Mouse (Mus musculus): Measurements from ENCODE around the gene Rrbp1. TPM values are rescaled to one million over a fixed set of nuclear protein-coding genes. Genes with fewer than 3 reads are reported as not detected.

The Rrbp1 gene
- total RNA-seq, 2 experiments from 2014 or later, result 101 to 113 TPM

DNA sequence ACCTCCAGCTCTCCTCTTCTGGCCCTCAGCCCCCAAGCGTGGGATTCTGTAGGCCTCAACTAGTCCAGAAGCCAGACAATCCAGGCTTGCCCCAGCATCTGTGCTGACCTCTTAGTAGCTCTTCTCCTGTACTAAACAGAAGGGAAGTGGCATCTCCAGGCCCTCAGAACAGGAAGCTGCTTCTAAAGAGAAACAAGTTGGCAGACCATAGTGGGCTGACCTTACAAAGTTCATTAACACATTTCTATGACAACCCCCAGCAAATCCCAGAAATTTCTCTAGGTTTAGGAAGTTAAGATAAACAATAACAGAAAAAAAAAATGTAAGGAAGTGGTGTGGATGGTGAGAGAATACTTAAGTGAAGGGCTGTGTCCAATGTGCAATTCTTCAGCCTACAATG lies 2.0 kb downstream of the Rrbp1 start:
- intact Hi-C loops (cut with DNase I), result no loop called here
- DNase-seq, result no peak

GRCm38 (mm10) chr2:144007211-144007610 lies 3.9 kb downstream of the Rrbp1 start:
- no peak for DNase-seq
- intact Hi-C loops (cut with DNase I), result no loop called here

- DNase-seq, result no peak
- intact Hi-C loops (cut with DNase I), result no loop called here
These were observed 4.4 kb downstream of the Rrbp1 start for GRCm38 (mm10) chr2:144006686-144007085.

DNA sequence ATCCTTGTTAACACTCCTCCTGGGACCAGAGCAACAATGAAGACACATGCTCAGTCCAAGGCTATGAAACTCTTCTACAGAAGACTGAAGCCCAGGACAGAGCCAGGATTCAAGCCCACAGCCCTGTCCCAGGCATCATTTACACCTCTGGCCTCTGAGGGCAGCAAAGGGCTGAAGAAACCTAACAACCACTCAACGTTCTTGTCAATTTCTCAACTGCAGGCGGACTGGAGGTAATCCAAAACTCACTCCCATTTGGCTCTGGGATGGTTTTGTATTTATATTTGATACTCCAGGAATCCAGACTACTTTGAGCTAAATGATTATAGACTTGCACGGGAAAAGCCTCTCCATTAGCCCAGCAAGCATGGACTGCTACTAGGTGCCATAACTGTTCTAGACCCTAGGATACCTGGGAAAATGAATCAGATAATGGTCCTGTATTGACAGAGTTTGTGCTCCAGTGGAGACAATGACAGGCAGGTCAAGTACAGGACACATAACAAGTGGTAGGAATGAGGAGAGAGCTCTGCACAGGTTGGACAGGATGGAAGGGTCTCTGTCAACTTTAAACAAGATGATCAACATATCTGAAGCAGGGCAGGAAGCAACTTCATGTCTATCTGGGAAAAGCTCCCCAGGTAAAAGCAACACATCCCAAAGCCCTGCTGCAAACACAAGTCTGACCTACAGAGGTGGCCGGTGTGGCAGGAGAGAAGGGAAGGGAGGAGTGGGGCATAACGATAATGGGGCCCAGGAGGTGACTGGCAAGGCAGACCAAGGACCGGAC lies 5.7 kb downstream of the Rrbp1 start:
- DNase-seq, result no peak
- intact Hi-C loops (cut with DNase I), result no loop called here

GRCm38 (mm10) chr2:144003544-144003943 lies 7.5 kb downstream of the Rrbp1 start:
- intact Hi-C loops (cut with DNase I), result no loop called here
- peak; percentile 41 to 57 for DNase-seq

- DNase-seq, result no peak
- intact Hi-C loops (cut with DNase I), result no loop called here
These were observed 8.7 kb downstream of the Rrbp1 start for GRCm38 (mm10) chr2:144002229-144002984.

- intact Hi-C loops (cut with DNase I), result no loop called here
- no peak for DNase-seq
These were observed 18.1 kb downstream of the Rrbp1 start for GRCm38 (mm10) chr2:143992977-143993376.

DNA sequence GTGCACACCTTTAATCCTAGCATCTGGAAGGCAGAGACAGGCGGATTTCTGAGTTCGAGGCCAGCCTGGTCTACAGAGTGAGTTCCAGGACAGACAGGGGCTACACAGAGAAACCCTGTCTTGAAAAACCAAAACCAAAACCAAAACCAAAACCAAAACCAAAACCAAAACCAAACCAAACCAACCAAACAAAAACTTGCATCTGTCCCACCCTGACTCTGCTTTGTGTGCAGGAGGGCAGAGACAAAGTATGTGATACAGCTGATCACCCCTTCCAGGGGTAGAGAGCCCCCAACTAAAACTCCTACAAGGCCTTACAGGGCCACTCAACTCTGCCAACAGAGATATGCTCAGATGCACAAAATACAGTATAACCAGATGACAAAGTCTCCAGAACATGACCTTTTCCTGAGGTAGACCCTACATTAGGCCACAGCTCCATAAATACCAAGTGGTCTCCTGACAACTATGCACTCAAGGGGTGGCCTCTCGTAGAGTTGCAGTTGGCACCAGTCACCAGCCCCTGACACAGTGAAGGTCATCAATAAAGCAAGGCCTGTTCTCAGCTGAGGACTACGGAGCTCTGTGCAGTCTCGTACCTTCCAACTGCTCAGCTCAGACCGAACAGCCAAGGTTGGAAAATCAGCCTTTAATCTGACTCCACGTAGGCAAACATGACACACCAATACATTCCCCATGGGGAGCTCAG lies 18.9 kb downstream of the Rrbp1 start:
- intact Hi-C loops (cut with DNase I), result no loop called here
- DNase-seq, result no peak

GRCm38 (mm10) chr2:143990997-143991396 lies 20.1 kb downstream of the Rrbp1 start:
- intact Hi-C loops (cut with DNase I), result no loop called here

GRCm38 (mm10) chr2:143988016-143988415 lies 23.0 kb downstream of the Rrbp1 start:
- intact Hi-C loops (cut with DNase I), result no loop called here
- no peak for DNase-seq

More at GRCm38 (mm10) chr2:143990997-143991396, 20.1 kb downstream of the Rrbp1 start:
- DNase-seq, result peak in 1 of 2 experiments; percentile 39

- no peak for DNase-seq
- intact Hi-C loops (cut with DNase I), result no loop called here
These were observed 23.6 kb downstream of the Rrbp1 start for GRCm38 (mm10) chr2:143987485-143987884.

GRCm38 (mm10) chr2:143983482-143983881 lies 27.6 kb downstream of the Rrbp1 start:
- no peak for DNase-seq
- intact Hi-C loops (cut with DNase I), result loop anchor here (5.0 kb wide), 1 partner anchor 66 kb away; the partner anchor contains the start of gene Dstn

DNA sequence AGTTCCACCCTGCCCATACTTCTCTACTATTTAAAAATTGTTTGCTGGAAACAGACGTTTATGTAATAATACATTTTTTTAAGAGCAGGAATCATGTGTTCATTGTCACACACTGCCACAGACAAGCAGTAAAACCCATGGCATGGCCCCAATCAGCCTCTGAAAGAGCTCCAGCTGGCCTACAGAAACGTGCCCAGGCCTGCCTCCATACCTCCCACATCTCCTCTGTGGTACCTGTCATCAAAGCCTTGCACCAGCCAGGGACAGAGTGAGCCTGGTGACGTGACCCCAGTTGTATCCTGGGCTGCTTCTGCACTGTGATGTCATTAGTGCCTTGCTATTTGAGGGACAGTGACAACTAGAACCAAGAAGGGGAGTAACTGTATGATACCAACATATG lies 28.2 kb downstream of the Rrbp1 start:
- DNase-seq, result no peak
- intact Hi-C loops (cut with DNase I), result loop anchor here (5.0 kb wide), 1 partner anchor 66 kb away; the partner anchor contains the start of gene Dstn

DNA sequence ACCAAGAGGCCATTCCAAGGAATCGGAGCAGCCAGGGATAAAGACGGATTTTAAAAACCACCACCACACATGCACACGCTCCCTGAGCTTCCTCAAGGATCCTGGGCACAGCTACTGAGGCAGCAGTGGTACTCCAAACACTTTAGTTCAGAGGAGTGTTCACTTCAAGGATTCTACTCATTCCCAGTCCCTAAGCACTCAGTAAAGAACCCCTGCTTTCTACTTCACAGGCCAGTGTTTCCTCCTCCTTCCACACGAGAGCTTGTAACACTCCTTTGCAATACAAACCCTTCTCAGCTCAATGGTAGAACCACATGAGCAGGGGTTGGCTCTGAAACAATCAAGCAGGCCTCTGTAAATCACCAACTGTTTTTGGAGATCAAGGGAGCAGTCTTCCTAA lies 28.9 kb downstream of the Rrbp1 start:
- DNase-seq, result no peak
- intact Hi-C loops (cut with DNase I), result loop anchor here (5.0 kb wide), 1 partner anchor 65 kb away; the partner anchor contains the start of gene Dstn

DNA sequence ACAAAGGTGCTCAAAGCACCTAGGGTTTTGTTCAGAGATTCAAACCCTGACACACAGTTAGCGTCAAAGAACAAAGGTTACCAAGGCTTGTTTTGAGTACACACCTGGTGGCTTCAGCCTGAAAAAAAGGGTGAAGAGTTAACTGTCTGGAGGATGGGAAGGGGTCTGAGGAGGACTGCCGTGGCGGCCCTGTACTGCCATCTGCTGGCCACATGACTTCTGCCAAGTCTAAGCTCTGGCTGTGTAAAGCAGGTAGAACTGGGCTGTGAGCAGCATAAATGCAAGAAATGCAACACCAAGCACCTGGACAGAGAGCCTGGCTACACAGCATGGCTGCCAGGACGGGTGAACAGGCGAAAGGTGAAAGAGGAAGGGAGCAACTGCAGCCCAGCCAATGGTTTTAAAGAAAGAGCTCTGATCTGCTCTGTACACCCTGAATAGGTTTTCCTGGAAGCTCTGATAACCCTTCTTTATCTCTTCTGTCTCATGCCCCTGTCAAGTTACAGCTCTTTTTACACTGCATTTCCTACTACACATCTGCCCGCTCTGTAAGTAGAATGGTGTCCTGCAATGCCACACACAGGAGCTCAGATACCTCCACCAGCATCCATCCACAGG lies 30.2 kb downstream of the Rrbp1 start:
- intact Hi-C loops (cut with DNase I), result loop anchor here (2.0 to 5.0 kb wide), 4 partner anchors 64 to 236 kb away; partner anchors contain the start of gene Dstn
- peak; percentile 60 to 76 for DNase-seq

- DNase-seq, result no peak
- intact Hi-C loops (cut with DNase I), result no loop called here
These were observed 32.5 kb downstream of the Rrbp1 start for GRCm38 (mm10) chr2:143978444-143979147.

- intact Hi-C loops (cut with DNase I), result no loop called here
- DNase-seq, result no peak
These were observed 35.9 kb downstream of the Rrbp1 start for GRCm38 (mm10) chr2:143975146-143975649.

GRCm38 (mm10) chr2:143973161-143973560 lies 37.9 kb downstream of the Rrbp1 start:
- DNase-seq, result no peak
- intact Hi-C loops (cut with DNase I), result no loop called here

DNA sequence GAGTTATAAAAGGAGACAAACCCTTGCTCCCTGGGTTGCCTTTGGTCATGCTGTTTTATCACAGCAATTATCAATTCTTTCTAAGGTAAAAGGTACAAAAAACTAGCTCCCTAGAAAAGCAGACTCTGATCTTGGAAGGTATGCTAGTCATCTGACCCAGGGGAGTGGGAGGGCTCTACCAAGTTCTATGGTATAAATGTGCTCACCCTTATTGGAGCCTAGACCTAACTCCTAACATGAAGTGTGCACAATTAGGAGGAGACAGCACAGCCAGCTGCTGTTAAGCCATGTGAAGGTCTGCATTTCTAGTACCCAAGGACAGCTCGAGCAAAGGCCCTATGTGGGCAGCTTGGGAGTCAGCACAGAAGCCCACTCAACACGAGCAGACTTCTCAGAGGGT lies 39.2 kb downstream of the Rrbp1 start:
- intact Hi-C loops (cut with DNase I), result no loop called here
- no peak for DNase-seq

GRCm38 (mm10) chr2:143970841-143971240 lies 40.2 kb downstream of the Rrbp1 start:
- intact Hi-C loops (cut with DNase I), result no loop called here
- no peak for DNase-seq

All from heart, postnatal 36 days (tissue).